Mouse (Mus musculus) 3T3-L1 (cell line): ENCODE data around the gene Nuf2.

Source experiments
- DNase-seq: peaks from one replicate; pipeline ENCODE4 v3.0.0-alpha.2; 2015; ENCODE audit warnings: low read depth, low spot score

Nuf2 gene

GRCm38 (mm10) chr1:169471185-169471584, 60.1 kb downstream of the Nuf2 start:
- DNase-seq = no peak

GRCm38 (mm10) chr1:169467791-169468190, 63.5 kb downstream of the Nuf2 start:
- DNase-seq = no peak

- no peak for DNase-seq
These were observed 68.7 kb downstream of the Nuf2 start for GRCm38 (mm10) chr1:169462386-169463115.

- DNase-seq = peak; percentile 90
These were observed 72.0 kb downstream of the Nuf2 start for GRCm38 (mm10) chr1:169459071-169459782.
